Mouse (Mus musculus): ENCODE results near the gene Htr2b.

DNA sequence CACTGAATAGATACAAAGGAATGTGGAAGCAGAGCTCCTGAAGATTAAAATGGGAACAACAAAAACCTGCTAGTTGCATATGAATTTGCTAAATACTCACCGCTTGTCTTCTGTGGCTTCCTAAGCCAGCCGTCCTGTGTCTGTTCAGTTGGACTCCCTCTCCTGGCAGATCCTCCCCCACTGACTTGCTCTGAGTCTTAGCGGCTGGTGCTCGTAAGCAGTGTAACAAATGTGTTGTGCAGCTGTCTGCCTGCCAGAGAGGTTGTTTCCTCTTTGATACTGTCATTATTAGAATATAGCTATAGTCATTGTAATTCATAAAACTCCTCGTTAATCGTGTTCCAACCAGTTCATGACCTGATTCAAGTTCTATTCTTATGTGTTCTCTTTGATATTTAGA lies at the start of gene Htr2b:
- no peak for TF ChIP-seq CTCF (IDR thresholded peaks at IDR 0.05; ENCODE audit: low read depth, low read length)
- TF ChIP-seq EP300 (IDR thresholded peaks at IDR 0.05; ENCODE audit: insufficient read depth, low read depth, low read length): no peak
